Mouse (Mus musculus): ENCODE data around the gene Elmod1. TPM values are rescaled to one million over a fixed set of nuclear protein-coding genes. Genes with fewer than 3 reads are reported as not detected.
A peak's percentile ranks its signal among the peaks of the same experiment; 100 is the strongest.
"Not testable (repeated sequence)": the region's sequence is repeated elsewhere in the genome, so short reads cannot be mapped to it uniquely, and the experiment has no call there.

The Elmod1 gene
- not detected in 2 replicates for total RNA-seq (2014; fragmentation: Nextera tagmentation)
- not detected in 2 replicates for total RNA-seq (2017)

DNA sequence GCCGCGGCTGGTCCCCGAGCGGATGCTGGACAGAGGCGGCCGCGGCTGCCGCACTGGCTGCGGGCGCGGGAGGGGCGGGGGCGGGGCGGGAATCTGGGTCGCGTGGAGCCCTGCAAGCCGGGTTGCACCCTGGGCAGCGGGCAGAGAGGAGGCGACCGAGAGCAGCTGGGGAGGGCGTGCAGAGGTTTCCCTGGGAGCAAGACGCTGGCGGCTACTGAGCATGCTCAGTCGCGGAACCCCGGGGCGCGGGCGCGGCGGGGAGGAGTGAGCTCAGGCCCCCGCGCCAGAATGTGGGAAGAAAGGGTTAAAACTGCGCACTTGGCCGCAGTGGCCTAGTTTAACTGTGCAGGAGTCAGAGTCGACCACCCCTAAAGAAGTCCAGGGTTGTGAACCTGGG lies at the start of gene Elmod1:
Elmod1 (minus strand) TSS at position 180 of the 397 bp plus-strand sequence.
- no peak for ATAC-seq (replicated peaks; ENCODE audit: low FRiP score, low TSS enrichment, poor library complexity, severe bottlenecking)

DNA sequence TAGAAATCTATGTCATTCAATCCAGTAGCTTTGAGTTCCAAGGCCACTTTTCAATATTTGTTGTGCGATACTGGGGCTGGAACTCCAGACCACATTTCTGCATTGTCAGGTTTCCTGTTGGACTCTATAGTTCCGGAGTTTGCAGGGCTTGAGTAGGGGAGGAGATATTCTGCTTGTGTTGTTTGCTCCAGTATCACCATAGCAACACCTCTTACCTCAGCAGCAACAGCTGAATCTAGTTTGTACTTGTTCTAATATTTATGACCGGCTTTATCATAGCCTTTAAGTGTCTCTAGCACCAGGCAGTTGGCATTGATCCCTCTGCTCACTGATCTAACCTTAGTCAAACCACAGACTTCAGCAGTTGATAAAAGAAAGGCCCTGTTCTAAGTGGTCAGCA lies 47.7 kb upstream of the Elmod1 start:
- no peak for ATAC-seq (replicated peaks; ENCODE audit: low FRiP score, low TSS enrichment, poor library complexity, severe bottlenecking)

DNA sequence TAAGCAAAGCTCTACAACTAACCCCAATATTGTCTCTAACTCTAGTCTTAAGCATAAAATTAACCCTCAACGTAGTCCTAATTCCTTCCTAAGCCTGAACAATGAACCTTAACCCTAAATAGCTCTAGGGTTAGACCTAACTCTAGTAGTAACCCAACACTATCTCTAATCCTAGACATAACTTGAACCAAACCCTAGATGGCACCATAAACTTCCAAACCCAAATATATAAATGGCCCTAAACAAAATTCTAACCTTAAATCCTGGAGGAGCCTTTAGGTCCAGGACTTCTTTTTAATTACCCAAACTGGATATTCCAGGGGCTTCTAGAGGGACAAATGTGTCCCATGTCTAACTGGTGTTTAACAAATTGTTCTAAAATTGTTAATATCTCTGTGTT lies 19.4 kb upstream of the Elmod1 start:
- ATAC-seq (replicated peaks; ENCODE audit: low FRiP score, low TSS enrichment, poor library complexity, severe bottlenecking): no peak

DNA sequence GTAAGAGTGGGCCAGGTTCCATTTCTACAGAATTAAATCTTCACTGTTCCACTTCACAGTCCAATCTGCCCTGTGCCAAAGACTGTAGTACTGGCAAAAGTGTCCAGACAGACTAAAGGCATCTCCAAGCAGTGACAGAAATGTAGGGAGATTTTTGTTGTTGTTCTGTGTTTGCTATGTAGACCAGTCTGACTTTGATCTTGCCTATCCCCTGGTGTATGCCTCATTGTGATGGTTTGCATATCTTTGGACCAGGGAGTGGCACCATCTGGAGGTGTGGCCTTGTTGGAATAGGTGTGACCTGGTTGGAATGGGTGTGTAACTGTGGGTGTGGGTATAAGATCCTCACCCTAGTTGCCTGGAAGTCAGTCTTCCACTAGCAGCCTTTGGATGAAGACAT lies 17.5 kb upstream of the Elmod1 start:
- not testable (repeated sequence) for ATAC-seq (replicated peaks; ENCODE audit: low FRiP score, low TSS enrichment, poor library complexity, severe bottlenecking)

DNA sequence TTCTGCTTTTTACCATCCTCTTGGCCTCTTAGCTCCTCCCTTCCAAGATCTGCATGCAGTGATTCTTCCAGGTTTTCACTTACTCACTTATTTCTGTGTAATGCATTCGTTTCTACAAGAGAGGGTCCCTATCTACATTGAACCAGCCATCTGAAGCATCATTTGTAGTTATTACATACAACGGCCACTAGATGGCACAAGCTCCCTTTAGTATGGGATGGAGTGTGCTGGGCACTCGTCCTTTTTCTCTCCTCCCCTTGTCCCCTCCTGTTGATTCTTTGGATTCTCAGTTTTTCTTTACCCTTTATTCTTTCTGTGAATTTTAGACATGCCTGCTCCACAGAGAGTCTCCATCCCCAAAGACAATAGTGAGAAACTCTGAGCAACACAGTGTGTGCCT lies 15.8 kb upstream of the Elmod1 start:
- peak; percentile 79; the same call in 1 of the 2 replicates for ATAC-seq (replicated peaks; ENCODE audit: low FRiP score, low TSS enrichment, poor library complexity, severe bottlenecking)

DNA sequence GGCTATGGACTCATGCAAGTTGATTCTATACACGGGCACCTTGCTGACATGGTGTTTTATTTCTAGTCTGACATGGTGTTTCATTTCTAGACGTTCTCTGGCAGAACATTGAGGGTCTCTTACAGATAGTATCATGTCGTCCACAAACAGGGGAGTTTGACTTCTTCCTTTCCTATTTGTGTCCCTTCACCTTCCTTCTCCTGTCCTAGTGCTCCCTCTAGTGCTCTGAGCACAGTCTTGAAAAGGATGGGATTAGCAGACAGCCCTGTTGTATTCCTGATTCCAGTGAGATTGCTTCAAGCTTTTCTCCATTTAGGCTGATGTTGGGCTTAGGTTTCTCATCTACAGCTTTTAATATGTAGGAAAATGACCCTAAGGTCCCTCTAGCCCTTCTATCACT lies 11.9 kb upstream of the Elmod1 start:
- ATAC-seq (replicated peaks; ENCODE audit: low FRiP score, low TSS enrichment, poor library complexity, severe bottlenecking): no peak

DNA sequence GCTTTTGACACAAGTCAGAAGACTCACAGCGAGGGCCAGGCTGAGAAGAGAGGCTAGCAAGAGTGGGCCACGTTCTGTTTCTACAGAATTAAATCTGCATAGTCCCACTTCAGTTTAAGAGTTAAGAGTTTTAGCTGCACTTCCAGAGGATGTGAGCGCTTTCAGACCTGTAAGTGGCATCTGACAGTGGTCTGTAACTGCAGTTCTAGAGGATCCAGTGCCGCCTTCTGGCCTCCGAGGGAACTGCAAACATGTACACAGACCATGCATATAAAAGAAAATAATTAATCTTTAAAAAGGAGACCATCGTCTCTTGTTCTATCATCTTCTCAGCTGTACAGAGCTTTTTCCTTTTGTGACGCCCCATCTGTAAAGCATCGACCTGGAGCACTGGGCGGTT lies 9.8 kb upstream of the Elmod1 start:
- ATAC-seq (replicated peaks; ENCODE audit: low FRiP score, low TSS enrichment, poor library complexity, severe bottlenecking): 0 out of 2 replicates have a peak, but pooled peaks have one; percentile 57

DNA sequence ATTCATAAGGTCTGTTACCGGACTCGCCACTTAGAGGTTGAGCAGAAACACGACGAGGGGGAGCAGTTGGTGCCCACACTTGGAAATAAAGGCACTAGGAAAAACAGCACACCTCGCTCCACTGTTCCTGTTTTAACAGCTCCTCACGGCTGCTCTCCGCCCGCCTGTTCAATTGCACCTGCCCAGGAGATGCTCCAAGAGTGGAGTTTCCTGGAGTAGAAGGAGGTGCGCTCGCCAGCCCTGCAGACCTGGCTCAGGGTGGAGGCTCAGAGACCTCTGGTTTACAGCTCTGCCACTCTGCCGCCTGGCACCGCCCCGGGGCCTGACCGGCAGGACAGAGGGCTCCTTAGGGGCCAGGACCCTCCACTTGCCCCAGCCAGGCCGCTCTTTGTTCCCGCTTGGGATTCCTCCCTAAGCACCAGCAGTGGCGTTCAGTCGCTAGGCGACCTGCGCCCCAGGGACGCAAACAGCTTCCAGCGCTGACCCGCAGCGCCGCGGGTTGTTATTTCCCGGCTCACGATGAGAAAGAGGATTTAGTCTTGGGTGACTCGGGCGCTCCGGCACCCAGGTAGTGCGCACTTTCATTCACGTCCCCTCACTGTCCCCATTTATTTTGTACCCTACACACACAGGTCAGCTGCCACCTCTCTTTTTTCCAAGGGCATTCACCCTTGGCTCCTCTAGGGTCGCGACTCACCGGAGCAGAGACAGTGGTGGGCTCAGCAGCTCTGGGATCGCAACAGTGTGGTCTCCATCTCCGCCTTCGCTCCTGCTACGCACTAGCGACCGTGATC lies 576 bp downstream of the Elmod1 start:
- no peak for ATAC-seq (replicated peaks; ENCODE audit: low FRiP score, low TSS enrichment, poor library complexity, severe bottlenecking)

DNA sequence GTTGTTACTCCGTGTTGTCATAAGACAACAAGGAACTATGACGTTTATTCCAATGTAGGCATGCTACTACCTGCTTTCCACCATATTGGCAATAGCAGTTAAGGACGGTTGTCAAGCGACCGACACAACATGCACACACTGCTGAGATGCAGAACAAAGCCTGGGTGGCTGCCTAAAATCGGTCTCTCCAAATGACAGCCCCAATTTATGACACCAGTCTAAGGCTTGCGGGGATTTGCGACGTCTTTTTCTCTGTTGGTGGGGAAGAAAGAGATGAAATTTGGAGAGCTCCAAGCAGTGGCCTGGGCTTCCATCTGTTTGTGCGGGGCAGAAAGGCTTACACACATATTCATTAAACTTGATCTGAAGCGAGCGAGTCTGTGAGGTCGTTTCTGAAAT lies 1.2 kb downstream of the Elmod1 start:
- ATAC-seq (replicated peaks; ENCODE audit: low FRiP score, low TSS enrichment, poor library complexity, severe bottlenecking): no peak

DNA sequence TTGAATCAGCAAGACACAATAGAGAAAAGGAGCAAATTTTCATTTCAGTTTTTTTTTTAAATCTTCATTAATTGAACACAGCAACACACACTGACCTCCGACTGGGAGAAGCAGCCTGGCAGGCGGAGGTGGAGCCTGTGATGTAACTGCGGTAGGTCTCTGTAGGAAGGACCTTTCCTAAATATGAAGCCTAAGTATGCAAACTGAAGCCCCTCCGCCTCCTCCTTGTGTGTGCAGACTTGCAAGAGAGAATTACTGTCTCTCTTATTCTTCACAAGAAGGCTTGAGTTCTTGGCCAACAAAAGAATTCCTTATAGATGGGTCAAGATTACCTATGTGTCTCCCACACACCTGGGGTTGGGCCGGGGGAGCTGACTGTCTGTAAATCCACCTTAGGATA lies 1.9 kb downstream of the Elmod1 start:
- ATAC-seq (replicated peaks; ENCODE audit: low FRiP score, low TSS enrichment, poor library complexity, severe bottlenecking): no peak

DNA sequence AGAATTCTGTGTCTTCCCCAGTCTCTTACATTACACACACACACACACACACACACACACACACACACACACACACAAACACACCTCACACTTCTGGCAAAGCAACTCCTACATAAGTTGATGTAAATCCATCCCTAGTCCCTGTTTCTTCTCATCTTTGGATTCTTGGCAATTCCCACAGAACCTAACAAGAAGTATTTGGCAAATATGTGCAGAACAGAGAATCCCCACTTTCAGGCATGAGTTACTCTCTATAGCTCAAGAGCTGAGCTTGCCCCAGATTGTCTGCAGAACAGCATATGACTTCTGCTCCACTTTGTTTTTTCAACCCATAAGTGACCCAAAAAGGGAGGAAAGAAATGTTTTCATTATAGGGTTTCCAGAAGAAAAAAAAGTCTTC lies 2.7 kb downstream of the Elmod1 start:
- no peak for ATAC-seq (replicated peaks; ENCODE audit: low FRiP score, low TSS enrichment, poor library complexity, severe bottlenecking)

DNA sequence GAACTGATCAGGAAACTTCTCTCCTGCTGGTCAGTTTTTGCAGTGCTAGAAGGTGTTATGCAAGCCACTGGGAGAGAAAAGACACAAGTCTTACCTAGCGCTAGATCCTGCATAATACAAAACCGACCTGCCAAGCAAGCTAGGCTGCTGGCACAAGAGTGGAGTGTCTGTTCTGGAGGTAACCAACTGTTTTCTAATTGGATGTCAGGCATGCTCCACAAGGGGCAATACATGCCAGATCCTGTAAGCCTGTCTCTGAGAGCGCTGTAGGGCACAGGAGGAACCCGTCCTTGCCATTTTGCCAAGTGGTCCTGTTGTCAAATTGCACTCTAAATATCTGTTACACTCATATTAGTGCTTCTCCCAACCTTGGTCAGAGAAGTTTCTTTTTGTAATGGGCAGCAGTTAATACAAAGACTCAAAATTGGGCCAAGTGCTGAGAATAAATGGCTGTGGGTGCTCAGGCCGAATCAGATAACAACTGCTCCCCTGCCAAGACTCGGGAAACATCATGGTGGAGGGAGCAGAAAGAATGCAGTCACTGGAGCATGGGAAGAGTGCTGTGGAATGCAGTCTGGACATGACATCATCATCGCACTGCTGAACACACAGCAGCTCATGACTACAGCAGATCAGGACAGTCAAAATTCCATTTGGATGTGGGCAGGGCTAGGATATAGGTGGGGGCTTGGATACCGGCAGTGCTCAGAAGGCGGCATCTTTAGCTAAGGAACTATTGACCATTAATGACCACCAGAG lies 7.3 kb downstream of the Elmod1 start:
- no peak for ATAC-seq (replicated peaks; ENCODE audit: low FRiP score, low TSS enrichment, poor library complexity, severe bottlenecking)

DNA sequence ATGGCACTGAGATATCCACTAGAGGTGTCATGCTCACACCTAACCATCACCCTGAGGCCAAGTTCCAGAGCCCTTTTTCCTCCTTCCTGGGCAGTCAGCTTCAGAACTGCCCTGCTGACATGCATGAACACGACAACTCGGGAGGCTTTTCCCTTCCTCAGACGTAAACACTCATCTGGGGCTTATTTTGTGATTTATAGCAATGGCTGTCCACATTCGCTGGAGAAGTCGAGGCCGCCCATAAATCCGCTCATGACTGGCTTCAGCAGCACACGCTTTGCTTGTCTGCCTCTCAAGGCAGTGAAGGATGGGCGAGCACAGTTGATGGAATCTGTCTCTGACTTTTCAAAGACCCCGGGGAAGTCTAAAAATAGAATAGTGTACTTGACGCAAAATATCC lies 18.1 kb downstream of the Elmod1 start:
- ATAC-seq (replicated peaks; ENCODE audit: low FRiP score, low TSS enrichment, poor library complexity, severe bottlenecking): no peak

DNA sequence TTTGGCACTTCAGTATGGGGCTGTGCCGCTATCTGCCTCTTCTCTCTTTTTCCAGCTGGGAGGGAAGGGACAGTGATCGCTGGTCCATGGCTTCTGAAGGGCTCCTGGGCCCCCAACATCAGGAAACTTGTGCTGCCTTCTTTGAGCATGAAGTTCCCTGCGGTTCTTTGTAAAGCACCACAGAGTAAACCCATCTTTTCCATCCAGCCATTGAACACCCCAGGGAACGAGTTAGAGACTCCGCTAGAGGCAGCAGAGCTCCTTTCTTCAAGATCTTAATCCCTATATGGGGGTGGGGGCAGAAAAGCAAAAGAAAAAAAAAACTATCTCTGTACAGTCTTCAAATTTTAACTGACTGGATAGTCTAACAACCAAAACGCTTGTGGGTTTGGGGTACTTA lies 20.2 kb downstream of the Elmod1 start:
- ATAC-seq (replicated peaks; ENCODE audit: low FRiP score, low TSS enrichment, poor library complexity, severe bottlenecking): no peak

DNA sequence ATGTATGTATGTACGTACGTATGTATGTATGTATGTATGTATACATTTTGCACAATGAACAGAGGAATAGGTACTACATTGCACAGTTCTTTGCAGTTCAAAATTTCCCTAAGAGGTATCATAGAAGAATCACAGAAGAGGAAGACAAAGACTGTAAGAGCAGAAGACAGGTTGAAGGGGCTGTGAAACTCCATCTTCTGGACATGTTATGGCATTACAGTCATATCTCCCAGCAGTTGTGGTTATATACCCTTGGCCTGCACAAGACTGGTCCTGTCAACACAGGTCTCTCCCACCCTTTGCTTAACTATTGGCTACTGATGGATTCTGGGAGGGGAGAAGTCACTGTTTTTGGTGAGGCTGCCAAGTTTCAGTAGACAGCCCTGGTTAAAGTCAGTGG lies 27.6 kb downstream of the Elmod1 start:
- no peak for ATAC-seq (replicated peaks; ENCODE audit: low FRiP score, low TSS enrichment, poor library complexity, severe bottlenecking)

DNA sequence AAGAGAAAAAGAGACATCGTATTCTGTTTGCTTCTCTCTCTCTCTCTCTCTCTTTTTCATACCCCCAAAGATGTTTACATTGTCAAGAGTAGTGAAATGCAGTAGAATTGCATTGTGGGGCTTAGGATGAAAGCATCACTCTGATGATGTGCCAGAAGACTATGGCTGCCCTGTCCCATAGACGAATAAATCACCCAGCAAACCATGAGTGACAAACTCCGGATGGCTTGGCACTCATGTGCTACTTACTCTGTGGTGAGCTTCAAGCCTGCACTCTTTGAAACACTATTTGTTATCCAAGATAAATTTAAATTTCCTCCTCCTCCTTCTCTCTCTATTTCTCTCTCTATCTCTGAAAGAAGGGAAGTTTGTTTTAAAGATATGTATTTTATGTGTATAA lies 36.5 kb downstream of the Elmod1 start:
- no peak for ATAC-seq (replicated peaks; ENCODE audit: low FRiP score, low TSS enrichment, poor library complexity, severe bottlenecking)

DNA sequence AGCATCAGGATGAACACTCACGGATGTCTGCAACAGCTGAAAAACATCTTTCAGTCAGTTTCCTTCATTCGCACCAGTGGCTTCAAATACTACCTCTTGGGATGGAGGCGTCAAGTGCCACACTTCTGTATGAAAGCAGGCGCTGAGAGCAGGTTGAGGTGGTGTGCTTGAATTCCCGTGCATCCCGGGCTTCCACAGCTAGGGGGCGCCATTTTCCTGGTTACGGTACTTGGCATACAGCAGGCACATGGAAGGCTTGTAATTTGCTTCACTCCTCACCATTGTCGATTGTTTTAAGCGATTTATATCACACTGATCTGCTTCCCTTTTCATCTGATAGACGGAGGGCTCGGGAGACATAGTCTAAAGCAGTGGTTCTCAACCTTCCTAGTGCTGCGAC lies 40.9 kb downstream of the Elmod1 start:
- ATAC-seq (replicated peaks; ENCODE audit: low FRiP score, low TSS enrichment, poor library complexity, severe bottlenecking): 0 out of 2 replicates have a peak, but pooled peaks have one; percentile 44

DNA sequence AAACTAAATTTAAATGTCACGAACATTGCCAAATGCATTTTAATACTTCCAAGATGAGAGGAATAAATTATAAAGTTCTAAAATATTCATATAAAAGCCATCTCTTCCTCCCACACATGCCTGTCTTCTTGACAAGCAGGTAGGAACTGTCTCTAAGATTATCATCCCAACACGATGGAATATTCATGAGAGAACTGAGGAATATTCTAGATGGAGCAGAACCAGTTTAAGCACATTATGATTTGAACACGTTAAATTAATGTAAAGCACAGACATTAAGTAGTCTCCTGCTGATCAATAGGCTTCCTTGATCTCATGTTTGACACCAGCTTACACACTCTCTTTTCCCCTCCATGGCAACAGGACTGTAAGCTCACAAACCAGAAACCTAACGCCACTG lies 41.7 kb downstream of the Elmod1 start:
- no peak for ATAC-seq (replicated peaks; ENCODE audit: low FRiP score, low TSS enrichment, poor library complexity, severe bottlenecking)

DNA sequence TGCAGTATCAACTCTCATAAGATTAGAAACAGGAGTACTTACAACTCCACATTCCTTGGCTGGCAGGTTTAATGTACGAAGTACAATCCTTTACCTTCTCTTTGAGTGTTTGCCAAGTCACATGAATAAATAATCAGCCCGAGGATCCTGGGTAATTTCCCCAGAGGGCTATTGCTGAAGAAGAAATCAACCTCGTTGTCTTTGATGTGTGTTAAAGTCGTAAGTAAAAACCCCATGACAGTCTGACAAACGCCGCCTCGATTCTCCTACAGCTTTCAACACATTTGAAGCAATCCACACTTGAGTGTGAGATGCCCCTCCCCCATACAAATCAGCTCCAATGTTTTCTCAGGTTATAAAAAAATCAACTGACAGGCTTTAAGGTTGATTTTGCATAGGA lies 44.2 kb downstream of the Elmod1 start:
- no peak for ATAC-seq (replicated peaks; ENCODE audit: low FRiP score, low TSS enrichment, poor library complexity, severe bottlenecking)

DNA sequence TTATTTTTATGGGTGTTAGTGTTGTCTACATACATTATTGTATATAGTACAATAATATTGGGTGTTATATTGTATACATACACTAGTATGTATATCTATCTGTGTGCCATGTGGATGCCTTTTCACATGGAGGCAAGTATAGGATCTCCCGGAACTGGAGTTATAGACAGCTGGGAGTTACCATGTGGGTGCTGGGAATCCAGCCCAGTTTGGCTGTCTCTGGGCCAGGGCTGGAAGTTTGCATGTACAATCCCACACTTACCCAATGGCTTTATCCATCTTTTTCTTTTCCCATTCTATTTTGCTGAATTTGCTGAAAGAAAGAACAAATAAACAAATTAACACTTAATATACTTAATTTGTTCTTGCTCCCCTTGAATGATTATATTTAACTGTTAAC lies 54.0 kb downstream of the Elmod1 start:
- no peak for ATAC-seq (replicated peaks; ENCODE audit: low FRiP score, low TSS enrichment, poor library complexity, severe bottlenecking)
